Mouse (Mus musculus) spleen, postnatal 14 days (tissue): ENCODE results near the gene Arsg.

Source experiments
- DNase-seq, 2 experiments: peaks; one replicate each; pipeline ENCODE4 v3.0.0; 2021 to 2022; ENCODE audit warnings: low spot score in 2 of 2

The Arsg gene

DNA sequence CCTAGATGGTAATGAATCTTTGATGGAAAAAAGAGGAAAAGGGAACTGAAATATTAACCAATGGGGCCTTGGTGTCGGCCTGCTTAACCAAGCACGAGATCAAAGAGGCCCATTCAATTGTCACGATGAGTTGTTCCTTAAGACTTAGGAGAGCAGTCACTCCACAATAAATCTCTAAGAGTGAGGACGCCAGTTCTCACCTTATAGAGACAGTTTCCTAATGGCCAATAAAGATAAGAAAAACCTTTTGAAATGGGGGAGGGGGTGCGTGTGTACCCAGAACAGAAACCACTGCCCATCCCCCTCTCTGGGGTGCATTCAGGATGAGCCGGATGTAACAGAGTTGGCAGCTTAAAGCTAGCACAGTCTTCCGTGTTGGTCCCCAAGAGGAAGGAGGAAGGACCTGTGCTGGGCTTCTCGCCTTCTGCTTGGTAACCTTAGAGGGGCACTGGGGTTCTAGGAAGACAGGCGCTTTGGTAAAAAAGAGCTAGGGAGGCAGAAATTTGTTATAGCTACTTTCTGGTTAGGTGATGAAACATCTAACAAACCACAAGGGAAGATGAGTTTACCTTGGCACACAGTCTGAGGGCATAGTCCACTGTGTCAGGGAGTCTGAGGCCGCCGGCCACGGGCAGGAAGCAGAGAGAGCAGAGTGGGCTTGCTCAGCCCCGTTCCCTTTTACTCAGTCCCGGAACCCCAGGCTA is 22.7 kb downstream of the Arsg start:
- no peak for DNase-seq

DNA sequence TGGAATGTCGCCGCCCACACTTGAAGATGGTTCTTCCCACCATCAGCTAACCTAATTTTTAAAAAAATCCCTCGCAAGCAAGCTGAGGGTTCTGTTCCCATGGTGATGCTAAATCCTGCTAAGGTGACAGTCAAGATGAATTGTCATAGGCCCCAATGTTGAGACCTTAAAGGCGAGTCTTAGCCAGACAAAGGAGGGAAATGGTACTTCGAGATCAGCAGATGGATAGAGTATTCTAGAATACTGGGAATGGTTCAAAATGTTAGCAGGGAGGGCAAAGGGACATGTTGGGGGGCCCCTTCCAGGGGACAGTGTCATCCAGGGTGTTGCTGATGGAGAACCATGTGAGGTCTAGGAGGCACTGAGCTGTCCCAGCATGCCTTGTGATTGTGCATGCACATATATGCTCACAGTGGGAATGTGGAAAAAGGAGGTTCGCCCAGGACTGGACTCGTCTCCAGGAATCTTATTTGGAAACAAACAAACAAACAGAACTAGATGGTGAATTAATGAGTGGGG is 23.4 kb downstream of the Arsg start:
- no peak for DNase-seq

DNA sequence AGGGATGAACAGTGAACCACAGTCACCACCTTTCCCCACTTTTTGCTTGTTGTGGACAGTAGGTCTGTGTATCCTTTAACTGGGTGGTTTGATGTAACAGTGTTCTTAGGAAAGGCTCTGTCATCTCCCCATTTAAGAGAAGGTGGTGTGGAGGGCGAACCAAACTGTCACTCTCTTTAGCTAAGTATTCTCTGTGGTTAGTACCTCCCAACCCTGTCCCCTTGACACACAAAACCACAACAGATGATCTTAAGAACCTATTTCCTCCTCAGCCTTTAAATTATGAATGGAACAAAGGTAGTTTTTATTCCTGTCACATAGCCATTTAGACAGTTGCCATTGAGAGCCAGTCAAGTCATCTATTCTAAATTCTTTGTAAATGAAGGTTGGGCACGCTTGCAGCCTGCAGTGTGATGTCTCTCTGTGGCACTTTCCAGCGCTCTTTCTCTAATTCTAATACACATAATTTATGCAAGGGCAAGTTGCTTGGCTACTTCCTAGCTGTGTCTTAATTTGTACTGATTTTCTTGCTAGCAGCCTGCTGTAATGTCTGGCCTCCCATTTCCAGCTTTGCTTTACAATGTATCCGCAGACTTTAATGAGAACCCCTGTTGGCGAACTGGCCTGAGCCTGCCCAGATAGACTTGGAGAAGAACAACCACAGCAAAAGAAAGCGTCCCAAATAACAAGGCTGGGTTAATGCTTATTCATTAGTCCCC is 24.0 kb downstream of the Arsg start:
- no peak for DNase-seq

DNA sequence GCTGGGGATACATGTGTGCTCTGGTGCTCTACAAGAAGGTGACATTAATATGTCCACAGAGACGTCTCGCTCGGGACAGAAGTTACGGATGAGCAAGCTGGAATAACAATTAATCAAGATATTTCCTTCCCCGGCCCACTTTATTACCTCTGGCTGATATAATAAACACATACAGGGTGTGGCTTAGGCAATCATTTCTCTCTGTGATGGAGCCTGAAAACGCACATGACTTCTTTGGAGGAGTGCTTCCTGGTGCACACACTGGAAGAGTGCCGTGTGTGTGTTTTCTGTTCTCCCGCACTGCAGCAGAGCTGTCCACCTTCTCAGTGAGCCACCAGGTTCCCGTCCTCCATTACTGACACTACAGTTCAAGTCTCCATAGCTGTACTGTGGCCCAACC is 24.8 kb downstream of the Arsg start:
- DNase-seq: no peak

DNA sequence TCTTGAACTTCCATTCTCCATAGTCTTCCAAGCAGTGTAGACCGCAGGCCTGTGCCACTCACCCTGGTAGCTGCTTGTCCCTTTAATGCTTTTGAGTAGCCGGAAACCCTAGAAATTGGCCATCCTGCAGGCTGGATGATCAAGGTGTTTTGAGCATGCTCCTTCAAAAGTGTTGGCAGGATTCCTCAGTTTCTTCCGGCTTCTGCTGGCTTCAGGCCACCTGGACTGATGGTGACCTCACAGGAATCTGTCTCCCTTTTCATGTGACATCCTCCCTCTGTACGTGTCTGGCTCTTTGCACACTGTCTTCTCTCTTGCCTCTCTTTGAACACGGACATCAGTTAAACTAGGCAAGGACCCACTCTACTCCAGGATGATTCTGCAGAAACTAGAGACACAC is 27.0 kb downstream of the Arsg start:
- no peak for DNase-seq

DNA sequence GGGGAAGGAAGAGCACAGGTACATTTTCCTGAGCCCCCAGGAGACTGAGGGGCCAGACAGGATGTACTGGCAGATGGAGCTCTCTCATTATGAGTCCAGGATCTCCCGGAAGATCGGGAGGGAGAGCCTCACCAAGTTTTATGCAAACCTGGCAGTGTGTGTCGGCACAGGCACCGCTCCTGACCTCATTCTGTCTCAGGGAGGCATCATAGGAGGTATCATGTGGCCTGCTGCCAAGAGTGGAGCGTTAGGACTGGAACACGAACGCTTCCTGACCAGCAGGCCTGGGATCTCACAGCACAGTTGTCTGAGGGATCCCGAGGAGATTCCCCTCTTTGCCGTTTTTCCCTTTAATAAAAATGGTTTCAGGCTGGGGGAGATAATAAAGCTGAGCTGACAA is 31.8 kb downstream of the Arsg start:
- no peak for DNase-seq

DNA sequence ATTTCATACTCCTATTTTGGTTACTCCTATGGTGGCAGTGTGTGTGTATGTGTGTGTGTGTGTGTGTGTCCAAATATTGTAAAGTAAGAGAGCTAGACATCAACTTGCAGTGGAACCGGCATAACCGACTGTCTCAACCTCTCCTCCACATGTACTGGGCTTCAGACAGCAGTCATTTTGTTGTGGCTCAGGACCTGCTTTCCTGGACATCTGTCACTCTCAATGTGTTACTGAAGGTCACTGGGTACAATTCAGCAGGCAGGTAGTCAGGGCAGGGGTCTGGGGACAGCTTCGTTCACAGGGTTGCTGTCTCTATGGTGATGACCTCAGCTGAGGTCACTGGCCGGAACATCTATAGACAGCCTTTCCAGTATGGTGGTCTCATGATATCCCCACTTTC is 32.6 kb downstream of the Arsg start:
- DNase-seq: no peak

DNA sequence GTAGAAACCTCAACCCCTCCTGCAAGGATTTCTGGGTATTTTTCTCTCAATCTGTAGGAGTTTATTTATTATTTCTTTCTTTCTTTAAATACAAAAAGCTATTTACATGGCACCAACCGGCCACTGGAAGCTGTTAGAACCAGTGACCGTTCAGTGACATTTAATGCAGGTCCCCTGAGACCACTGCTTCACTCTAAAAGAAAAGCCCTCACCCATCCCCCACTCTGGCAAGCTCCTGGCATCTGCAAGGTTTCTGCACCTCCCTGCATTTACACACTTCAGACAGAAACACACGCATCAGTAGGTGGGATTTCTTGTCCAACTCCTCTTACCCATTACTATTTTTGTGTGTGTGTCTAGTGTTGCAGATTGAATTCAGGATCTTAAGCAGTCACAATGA is 33.9 kb downstream of the Arsg start:
- no peak for DNase-seq

DNA sequence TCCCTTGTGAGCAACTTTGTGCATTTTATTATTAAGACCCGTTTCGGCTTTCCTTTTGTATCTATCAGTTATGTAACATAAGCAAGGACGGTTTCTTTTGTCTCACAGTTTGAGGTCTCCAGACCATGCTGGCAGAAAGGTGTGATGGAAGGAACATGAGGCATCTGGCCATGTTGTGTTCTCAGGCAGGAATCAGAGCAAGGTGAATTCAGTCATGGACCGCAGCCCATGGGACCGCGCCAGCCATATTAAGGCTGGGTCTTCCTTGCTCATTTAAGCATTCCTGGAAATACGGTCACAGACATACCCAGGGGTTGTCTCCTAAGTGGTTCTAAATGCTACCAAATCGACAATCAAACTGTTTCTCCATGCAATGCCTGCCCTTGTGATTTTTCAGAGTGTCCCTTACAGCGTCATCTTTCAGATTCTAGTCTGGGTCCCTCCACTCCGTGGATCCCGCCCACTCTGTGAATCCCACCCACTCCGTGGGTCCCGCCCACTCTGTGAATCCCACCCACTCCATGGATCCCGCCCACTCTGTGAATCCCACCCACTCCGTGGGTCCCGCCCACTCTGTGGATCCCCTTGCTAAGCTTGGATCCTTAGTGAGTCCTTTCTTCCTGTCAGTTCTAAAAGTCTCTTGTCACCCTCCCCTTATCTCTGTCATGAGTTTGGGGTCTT is 40.0 kb downstream of the Arsg start:
- no peak for DNase-seq

DNA sequence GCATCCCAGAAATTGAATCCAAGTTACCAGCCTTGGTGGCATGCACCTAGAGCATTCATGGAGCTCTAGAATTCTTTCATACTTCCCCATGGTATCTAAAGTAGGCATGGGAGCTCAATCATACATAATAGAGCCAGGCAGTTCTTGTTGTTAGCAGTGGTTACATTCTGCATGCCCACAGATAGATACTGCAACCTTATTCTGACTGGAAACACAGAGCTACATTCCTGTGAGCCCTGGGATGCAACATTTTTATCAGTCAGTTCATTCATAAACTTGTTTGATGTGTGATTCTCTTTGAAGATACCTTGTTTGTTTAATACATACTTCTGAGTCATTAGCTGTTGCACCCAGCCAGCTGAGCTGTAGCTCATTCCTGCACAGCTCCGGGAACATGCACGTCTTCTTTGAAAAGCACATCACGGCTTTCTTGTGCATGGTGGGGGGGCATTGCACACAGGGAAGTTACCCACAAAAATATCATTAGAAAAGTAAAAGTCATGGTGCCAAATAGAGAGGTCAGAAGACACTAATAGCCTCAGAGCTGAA is 41.0 kb downstream of the Arsg start:
- no peak for DNase-seq

DNA sequence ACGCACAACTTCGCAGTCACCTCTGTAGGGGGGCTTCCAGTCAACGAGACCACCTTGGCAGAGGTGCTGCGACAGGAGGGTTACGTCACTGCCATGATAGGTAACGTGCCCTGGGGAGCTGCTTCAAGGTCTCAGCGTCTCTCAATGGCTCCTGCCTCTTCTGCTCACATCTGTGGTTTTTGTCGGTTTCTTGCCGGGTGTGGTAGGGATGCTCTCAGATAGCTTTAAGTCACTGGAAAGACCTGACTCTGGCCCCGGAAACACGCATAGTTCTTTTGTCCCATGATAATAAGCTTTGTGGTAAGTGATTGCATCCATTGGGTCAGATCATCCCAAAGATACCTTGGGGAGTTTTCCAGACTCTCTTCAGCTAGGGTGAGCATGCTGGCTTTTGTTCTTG is 44.2 kb downstream of the Arsg start:
- no peak for DNase-seq

DNA sequence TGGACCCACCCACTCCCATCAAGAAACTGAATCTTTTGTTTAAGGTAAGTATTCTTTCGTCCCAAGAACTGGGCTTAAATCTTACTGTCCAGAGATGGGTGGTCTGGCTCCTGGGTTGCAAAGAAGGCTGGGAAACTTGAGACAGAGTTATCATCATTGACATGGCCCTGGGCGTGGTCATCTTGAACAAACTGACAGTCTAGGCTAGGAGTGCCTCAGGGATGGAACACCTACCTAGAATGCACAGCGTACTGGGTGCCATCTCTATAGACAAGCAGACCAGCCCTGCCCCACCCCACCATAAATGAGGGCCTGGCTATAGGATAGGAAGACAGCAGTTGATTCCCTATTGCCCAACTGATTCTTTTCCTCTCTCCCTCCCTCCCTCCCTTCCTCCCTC is 44.6 kb downstream of the Arsg start:
- no peak for DNase-seq

DNA sequence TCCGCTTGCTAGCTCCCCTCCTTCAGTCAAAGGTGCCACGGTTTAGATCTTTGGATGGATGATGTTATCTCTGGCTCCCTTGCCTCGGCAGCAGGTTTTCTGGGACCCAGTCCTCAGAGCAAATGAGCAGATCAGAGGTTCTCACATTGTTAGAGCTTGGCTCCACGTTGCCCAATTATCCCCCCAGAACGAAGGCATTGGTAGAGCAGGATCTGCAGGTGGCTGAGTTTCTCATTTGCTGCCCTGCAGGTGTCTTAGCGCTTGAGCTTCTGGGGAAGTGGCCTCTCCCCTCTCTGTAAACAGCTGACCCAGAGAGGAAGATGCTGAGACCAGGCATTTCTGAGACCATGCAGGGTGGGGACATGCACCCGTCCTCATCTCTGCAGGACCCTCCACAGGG is 47.8 kb downstream of the Arsg start:
- DNase-seq: no peak

DNA sequence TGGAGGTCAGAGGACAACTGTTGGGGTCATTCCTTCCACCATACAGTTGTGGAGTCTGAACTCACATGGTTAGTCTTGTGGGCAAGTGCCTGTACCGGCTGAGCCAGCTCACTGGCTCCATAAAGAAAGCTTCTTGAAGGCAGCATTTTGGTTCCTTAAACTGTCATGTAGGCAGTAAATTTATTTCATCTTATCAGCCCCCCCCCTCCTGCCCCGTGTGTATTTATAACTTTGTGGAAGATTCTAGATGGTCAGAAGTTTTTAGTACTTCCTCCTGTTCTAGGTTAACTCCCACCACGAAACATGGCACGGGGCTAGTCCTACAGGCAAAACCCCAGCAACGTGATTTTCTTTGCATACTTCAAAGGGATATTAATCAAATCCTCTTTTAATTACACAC is 51.7 kb downstream of the Arsg start:
- no peak for DNase-seq

DNA sequence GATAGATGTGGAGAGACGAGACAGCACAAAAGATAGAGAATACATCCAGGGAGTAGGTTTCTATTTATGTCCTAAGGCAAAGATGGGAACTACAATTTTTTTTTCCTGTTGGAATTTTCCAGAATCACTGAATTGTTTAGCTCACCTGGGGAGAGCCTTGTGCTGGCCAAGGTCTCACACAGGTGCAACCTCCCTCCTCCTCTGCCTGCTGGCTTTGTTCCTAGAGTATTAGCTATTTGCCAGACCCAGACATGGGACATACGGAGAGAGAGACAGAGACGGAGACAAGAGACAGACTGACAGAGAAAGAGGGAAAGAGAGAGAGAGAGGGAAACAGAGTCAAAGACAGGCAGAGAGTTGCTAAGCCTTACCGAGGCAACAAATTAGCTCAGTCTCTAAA is 52.4 kb downstream of the Arsg start:
- no peak for DNase-seq

DNA sequence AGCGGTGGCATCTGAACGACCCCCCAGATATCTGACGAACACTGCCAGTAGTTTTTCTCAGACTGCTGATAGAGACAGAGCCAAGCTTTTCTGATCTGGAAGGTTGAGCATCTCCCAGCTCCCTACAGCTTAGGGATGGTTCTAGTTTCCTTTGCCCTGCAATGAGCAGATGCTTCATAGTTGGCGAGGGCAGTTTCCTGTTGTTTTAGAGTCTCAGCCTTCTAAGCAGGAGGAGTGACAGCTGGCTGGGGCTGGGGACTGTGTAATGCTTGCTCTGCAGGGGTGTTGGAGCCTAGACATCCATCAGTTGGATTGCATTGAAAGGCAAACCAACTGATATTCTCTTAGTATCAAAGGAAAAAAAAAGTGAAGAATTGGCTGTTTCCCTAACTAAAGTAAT is 56.9 kb downstream of the Arsg start:
- no peak for DNase-seq

DNA sequence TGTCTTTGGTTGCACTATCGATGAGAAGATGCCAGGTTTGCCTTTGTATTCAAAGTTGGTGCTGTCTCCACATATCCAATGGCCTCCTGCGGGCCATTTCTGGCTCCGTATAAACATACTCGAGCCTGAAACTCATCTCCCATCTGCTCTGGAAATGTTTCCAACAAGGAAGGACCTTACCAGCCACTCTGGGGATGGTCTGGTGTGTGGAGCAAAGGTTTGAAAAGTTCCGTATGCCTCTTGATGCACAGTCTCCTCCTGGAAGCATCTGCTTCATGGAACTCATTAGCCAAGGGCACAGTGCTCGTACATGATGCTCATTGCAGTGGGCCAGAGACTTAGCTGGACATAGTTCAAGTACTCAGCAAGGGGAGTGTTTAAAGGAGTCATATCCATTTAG is 62.8 kb downstream of the Arsg start:
- DNase-seq: no peak

DNA sequence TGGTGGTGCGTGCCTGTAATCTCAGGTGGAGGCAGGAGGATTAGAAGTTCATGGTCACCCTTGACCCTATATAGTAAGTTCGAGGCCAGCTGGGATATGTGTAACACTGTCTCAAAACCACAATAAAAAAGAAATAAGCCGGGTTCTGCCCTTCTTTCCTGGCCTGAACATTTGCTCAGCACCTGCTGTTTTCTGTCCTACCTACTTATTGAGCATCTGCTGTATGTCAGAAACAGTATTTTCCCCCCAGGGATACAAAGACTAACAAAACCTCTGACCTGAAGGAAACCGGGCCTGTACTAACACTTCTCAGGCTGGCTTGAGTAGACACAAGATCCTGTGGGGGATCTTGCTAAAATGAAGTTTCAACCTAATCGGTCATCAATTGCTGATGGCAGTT is 63.8 kb downstream of the Arsg start:
- no peak for DNase-seq

DNA sequence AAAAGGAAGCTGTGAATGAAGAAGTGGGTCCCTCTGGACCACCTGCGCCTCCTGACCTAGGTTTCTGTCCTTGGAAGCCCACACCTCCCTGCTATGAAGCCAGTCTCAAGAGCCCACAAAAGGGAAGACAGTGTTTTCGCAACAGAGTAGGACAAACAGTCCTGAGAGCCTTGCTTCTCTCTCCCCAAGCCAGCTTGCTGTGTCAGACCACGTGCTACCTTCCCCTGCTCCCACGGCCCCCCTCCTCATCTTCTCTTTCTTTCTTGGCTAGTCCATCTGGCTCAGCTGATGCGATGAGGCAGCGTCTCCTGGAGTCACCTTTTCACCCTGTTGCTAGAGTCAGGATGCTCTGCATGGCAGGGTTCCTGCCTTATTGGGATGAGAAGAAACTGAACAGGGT is 66.1 kb downstream of the Arsg start:
- DNase-seq: no peak

DNA sequence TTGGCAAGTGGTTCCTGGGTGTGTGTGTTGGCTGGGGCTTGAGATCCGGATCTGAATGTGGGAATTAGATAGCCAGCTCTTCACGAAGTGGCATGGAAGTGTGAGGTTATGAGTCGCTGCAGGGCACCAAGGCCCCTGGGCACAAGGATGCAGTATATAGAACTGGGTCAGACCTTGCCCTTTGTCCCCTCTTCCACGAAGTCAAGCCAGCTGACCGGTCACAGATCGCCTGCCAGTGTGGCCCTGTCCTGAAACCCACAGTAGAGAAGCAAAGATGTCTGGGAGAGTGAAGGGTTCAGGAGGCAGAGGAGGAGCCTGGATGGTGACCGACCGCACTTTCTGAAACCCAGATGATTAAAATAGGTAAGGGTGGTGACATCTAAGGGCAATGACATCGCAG is 70.3 kb downstream of the Arsg start:
- DNase-seq: no peak

DNA sequence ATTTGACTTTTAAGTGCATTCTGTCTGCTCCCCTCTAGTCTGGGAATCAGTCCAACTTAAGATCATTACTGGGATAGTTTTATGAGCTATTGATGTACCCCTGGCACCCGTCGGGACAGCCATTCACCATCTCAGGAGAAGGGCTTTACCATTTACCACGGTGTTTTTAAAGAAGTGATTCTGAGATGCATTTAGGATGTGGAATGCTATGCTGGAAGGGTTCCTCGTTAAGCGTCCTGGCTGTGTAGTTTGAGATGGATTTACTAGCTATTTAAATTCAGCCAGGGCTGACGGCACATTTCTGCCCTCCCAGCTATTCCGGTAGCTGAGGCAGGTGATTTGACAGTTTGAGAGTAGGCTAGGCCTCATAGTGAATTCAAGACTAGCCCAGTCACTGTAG is 71.3 kb downstream of the Arsg start:
- DNase-seq: no peak

DNA sequence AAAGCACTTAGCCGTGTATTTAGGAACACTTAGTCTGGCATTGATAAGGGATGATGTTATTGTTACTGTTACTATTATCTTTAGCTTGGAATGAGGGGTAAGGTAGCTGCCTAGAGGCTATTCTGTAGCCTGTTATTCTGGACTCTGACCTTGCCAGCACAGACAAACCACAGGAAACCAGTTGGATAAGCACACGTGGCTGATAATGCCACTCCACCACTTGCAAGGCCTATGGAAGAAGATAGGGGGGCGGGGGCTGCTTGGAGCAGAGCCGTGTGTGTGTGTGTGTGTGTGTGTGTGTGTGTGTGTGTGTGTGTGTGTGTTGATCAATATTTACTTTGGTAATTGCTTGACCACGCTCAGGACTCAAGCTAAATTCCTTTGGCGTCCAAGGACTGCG is 72.1 kb downstream of the Arsg start:
- DNase-seq: no peak

DNA sequence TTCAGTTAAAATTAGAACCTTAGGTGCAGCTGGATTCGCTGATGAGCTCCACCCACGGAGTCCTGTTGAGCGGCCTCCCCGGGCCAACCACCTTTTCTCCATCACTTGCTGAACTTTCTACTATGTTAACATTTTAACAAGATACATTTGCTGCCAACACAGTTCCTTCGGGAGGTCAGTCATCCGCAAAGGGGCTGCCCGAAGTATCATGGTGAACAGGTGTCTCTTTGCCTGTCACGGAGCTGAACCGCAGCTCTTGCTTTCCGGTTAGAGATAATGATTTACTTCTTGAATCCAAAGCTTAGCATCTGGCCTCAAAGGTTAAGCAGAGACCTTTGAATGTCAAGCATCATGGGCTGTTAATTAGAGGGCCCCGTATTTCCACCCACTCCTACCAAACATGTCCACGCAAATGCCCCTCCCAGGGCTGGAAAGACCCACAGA is 72.5 kb downstream of the Arsg start:
- DNase-seq: no peak
